Mouse (Mus musculus) kidney, embryonic 14.5 days (tissue): ENCODE results near the gene Chaf1a. TPM values are rescaled to one million over a fixed set of nuclear protein-coding genes. Genes with fewer than 3 reads are reported as not detected.
A peak's percentile ranks its signal among the peaks of the same experiment; 100 is the strongest.

Experiments
- ATAC-seq: fragments of 200-750 bp; cut with Nextera tagmentation; 2 replicates; pipeline ENCODE4 v1.8.0; 2017; ENCODE audit warnings: moderate number of reproducible peaks, mild to moderate bottlenecking, moderate TSS enrichment, moderate library complexity; ENCODE audit not compliant: low FRiP score, low TSS enrichment
- H3K27ac ChIP-seq: fragments of 300-500 bp; sonication (generic); 2 replicates; pipeline ENCODE4 v1.5.1; 2014; ENCODE audit warnings: low read depth, mild to moderate bottlenecking, low read length, moderate library complexity, mixed read lengths
- H3K27me3 ChIP-seq: fragments of 300-500 bp; sonication (generic); 2 replicates; pipeline ENCODE4 v1.6.1; 2014; ENCODE audit warnings: mild to moderate bottlenecking, low read length; ENCODE audit not compliant: control insufficient read depth, insufficient read depth
- H3K36me3 ChIP-seq: fragments of 300-500 bp; sonication (generic); 2 replicates; pipeline ENCODE4 v1.6.1; 2014; ENCODE audit warnings: low read length, mixed read lengths; ENCODE audit not compliant: control insufficient read depth, insufficient read depth
- H3K4me1 ChIP-seq: fragments of 300-500 bp; sonication (generic); 2 replicates; pipeline ENCODE4 v1.6.1; 2014; ENCODE audit warnings: low read length, mixed read lengths; ENCODE audit not compliant: control insufficient read depth, insufficient read depth
- H3K4me2 ChIP-seq: fragments of 300-500 bp; sonication (generic); replicated peaks from 2 replicates; pipeline ENCODE4 v1.6.1; 2014; ENCODE audit warnings: low read depth, mild to moderate bottlenecking, low read length
- H3K4me3 ChIP-seq: fragments of 300-500 bp; sonication (generic); 2 replicates; pipeline ENCODE4 v1.5.1; 2014; ENCODE audit warnings: mild to moderate bottlenecking, low read length
- H3K9ac ChIP-seq: fragments of 300-500 bp; sonication (generic); 2 replicates; pipeline ENCODE4 v1.6.1; 2014; ENCODE audit warnings: low read depth, mild to moderate bottlenecking, low read length, moderate library complexity
- H3K9me3 ChIP-seq: fragments of 300-500 bp; sonication (generic); 2 replicates; pipeline ENCODE4 v1.6.1; 2016; ENCODE audit warnings: low read length; ENCODE audit not compliant: control insufficient read depth
- WGBS: fragments of 180-500 bp; shearing (Covaris S2); extraction: QIAGEN DNeasy Blood & Tissue Kit; methylation state at CpG from one replicate; pipeline ENCODE4 v1.1.7; 2014; 5-methylcytosine and 5-hydroxymethylcytosine counted together
- polyA plus RNA-seq: library from polyadenylated mRNA; unstranded; fragments of >200 nt; fragmentation: Nextera tagmentation; extraction: Ambion mirVana; gene quantifications from 2 replicates; pipeline ENCODE4 v1.2.1, GENCODE M21; 2014

The Chaf1a gene
- polyA plus RNA-seq, 1 experiment from 2014 or later, result 25.4 TPM

DNA sequence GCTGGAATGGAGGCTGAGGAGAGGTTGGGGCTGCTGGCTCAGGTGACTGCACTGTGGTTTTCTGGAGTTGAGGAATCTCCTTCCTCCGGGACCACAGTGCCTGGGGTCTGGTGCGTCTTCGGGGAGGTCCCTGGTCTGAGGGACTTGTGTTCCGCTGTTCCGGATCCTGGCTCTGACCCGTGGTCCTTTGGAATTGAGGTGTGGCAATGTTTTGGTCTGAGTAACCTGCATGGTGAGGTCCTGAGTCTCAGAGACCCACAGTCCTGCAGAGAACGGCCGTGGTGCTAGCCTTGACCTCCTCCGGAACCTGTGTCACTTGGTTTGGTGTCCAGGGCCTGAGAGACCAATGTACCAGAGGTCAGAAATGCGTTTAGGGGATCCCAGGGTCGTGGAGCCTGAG lies 39.7 kb downstream of the Chaf1a start:
- Histone ChIP-seq H3K27ac (no peak overlapping the region), H3K27me3 (no peaks in the 10 kb centered on the region), H3K4me1 (peaks cover 20% of the 10 kb centered on the region), H3K9ac (peak overlapping the region; percentile 85), H3K9me3 (no peaks in the 10 kb centered on the region), H3K36me3 (peaks cover 15% of the 10 kb centered on the region; the same call in 1 of the 2 replicates), H3K4me3 (peak overlapping the region; percentile 90), H3K4me2 (peak overlapping the region; percentile 97)
- under 1% methylated on average over 10 of the region's 11 CpGs for WGBS
- no peak; the same call in 1 of the 2 replicates for ATAC-seq

DNA sequence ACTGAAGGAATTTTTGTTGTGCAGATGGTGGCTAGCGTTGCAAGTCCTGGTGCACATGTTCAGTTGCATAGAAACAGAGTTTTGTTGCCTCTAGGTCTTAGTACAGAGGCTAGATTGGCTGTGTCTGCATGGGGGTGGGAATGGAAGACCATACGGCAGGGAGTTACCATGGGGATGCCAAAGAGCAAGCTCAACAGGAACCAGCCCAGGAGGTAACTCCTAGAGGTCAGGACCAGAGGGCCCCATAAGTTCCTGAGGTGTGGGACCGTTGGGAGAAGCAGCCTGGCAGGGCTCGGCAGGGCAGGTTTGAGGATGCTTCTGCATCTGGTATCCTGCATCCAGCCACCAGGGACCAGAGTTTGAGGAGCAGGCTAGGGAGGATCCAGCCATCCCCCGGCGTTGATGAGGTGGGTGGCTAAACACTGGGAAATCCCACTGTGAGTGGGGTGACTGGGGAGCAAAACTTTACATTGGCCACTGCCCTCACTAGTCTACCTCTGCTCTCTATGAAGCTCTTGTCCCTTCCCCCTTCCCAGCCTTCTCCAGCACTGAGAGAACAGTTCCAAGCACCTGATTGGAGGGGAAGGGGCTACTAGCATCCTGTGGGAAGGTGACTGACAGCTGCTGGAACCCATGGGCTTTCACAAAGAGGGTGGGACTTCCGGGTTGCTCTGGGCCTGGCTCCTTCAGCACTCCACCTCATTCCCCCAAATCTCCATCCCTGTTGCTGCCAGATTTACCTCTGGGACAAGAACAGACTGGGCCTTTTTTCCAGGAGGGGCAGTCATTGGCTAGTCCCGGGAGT lies 40.7 kb downstream of the Chaf1a start:
- Histone ChIP-seq H3K9ac (peak overlapping the region; percentile 85), H3K4me3 (peak overlapping the region; percentile 90), H3K36me3 (peaks cover 21% of the 10 kb centered on the region; the same call in 1 of the 2 replicates), H3K27me3 (no peaks in the 10 kb centered on the region), H3K4me1 (peaks cover 16% of the 10 kb centered on the region), H3K9me3 (no peaks in the 10 kb centered on the region), H3K4me2 (peak overlapping the region; percentile 97), H3K27ac (no peak overlapping the region)
- ATAC-seq, result peak; percentile 45
- WGBS, result 6% methylated on average over 8 of the region's 8 CpGs

DNA sequence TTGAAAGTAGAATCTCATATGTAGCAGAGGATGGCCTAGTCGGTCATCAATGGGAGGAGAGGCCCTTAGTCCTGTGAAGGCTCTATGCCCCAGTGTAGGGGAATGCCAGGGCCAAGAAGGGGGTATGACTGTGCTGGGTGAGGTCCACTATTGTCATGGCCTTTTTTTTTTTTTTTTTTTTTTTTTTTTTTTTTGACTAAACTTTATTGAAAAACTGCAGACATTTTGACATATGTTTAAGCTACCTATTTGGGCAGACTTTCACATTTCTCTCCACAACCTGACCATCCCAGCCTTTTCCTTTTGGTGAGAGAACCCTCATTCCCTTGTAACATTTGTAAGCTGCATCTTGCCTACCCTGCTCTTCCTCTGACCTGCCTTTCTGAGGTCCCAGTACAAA lies 52.1 kb downstream of the Chaf1a start:
- Histone ChIP-seq H3K27ac (no peak overlapping the region), H3K4me3 (no peak overlapping the region), H3K9me3 (no peaks in the 10 kb centered on the region), H3K27me3 (no peaks in the 10 kb centered on the region), H3K9ac (no peak overlapping the region), H3K36me3 (peaks cover 64% of the 10 kb centered on the region), H3K4me1 (no peaks in the 10 kb centered on the region), H3K4me2 (no peak overlapping the region)
- WGBS, result 60% methylated on average over 1 of the region's 1 CpGs
- no peak for ATAC-seq

DNA sequence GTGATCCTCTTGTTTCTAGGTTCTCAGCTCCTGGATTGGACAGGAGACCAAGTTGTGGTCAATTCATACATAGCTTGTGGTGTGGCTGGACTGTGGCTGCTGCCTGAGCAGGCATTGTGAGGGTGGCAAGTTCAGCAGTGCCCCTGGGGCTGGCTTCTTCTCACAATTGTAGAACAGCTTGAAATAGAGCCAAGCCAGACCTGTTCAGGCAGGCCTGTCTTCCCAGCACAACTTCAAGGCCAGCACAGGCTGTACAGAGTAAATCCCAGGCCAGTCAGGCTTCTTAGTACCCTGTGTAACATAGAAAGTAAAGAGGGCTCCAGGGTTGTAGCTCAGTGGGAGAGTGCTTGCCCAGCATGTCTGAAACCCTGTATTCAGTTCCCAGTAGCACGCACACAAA lies 52.6 kb downstream of the Chaf1a start:
- H3K4me2 ChIP-seq, result no peak overlapping the region
- no peak overlapping the region for H3K9ac ChIP-seq
- H3K27ac ChIP-seq, result no peak overlapping the region
- H3K27me3 ChIP-seq, result no peaks in the 10 kb centered on the region
- peaks cover 65% of the 10 kb centered on the region for H3K36me3 ChIP-seq
- H3K4me1 ChIP-seq, result no peaks in the 10 kb centered on the region
- ATAC-seq, result no peak
- H3K4me3 ChIP-seq, result no peak overlapping the region
- no peaks in the 10 kb centered on the region for H3K9me3 ChIP-seq
- 96% methylated on average over 1 of the region's 1 CpGs for WGBS

DNA sequence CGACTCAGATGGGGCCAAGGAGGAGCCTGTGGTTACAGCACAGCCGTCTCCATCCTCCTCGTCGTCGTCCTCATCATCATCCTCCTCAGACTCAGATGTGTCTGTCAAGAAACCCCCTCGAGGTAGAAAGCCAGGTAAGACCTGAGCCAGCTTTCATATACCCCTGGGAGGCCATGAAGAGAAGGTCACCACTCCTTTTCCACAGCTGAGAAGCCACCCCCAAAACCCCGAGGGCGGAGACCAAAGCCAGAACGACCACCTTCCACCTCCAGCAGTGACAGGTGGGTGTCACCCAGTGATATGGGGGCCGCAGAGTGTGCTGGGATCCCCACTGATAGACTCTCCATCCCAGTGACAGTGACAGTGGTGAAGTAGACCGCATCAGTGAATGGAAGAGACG lies 56.6 kb downstream of the Chaf1a start:
- H3K27ac ChIP-seq, result no peak overlapping the region
- H3K4me1 ChIP-seq, result no peaks in the 10 kb centered on the region
- 93% methylated on average over 12 of the region's 12 CpGs for WGBS
- no peaks in the 10 kb centered on the region for H3K27me3 ChIP-seq
- no peak overlapping the region for H3K9ac ChIP-seq
- H3K4me2 ChIP-seq, result no peak overlapping the region
- H3K36me3 ChIP-seq, result peaks cover 78% of the 10 kb centered on the region
- H3K4me3 ChIP-seq, result no peak overlapping the region
- ATAC-seq, result no peak
- H3K9me3 ChIP-seq, result no peaks in the 10 kb centered on the region

DNA sequence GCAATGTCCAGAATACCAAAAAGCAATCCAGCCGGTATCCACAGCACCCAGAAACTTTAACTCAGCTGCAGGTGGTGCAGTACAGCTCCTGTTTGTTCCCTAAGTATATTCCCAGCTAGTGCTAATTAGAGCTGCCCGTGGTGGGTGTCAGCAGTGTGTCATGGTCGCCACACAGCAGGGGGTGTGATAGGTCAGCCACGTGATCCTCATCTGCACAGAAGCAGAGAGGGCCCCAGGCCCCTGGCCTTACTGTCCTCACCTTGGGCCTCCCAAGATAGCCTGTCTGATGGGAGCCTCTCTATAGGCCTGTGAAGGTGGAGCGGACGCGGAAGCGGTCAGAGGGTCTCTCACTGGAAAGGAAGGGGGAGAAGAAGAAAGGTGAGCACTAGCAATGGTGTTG lies 57.9 kb downstream of the Chaf1a start:
- H3K4me2 ChIP-seq, result no peak overlapping the region
- no peak overlapping the region for H3K4me3 ChIP-seq
- H3K9me3 ChIP-seq, result no peaks in the 10 kb centered on the region
- no peak overlapping the region for H3K9ac ChIP-seq
- H3K27me3 ChIP-seq, result no peaks in the 10 kb centered on the region
- 89% methylated on average over 8 of the region's 8 CpGs for WGBS
- H3K4me1 ChIP-seq, result no peaks in the 10 kb centered on the region
- no peak overlapping the region for H3K27ac ChIP-seq
- ATAC-seq, result no peak
- H3K36me3 ChIP-seq, result peaks cover 85% of the 10 kb centered on the region

DNA sequence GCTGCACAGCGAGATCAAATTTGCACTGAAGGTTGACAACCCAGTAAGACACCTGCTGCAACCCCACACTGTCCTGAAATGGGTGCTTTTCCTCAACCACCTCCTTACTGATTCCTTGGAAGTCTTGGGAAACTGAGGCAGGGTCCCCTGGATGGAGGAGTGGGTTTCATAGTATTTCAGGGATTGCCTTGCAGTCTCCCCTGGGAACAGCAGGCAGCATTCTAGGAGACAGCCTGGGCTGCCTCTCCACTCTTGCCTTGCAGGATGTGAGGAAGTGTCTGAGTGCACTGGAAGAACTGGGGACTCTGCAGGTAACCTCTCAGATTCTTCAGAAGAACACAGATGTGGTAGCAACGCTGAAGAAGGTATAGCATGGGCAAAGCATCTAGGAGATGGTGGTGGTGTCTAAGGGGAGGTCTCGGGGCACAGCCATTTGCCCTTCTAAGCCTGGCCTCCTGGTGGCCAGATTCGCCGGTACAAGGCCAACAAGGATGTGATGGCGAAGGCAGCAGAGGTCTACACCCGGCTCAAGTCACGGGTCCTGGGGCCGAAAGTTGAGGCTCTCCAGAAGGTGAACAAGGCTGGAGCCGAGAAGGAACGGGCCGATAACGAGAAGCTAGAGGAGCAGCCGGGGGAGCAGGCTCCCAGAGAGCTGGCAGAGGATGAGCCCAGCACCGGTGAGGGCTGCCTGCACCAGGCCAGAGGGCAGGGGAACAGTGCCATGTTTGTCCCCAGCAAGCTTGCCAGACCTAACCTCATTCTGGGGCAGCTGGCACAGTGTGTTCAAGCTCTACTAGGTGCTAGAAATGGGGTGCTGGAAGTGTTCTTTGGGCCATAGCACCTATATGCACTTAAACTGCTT lies 58.7 kb downstream of the Chaf1a start:
- Histone ChIP-seq H3K36me3 (peaks cover 85% of the 10 kb centered on the region), H3K9me3 (no peaks in the 10 kb centered on the region), H3K4me1 (no peaks in the 10 kb centered on the region), H3K4me3 (no peak overlapping the region), H3K9ac (no peak overlapping the region), H3K27me3 (no peaks in the 10 kb centered on the region), H3K27ac (no peak overlapping the region), H3K4me2 (no peak overlapping the region)
- ATAC-seq, result no peak
- WGBS, result 92% methylated on average over 15 of the region's 15 CpGs

- no peak overlapping the region for H3K4me3 ChIP-seq
- 94% methylated on average over 3 of the region's 3 CpGs for WGBS
- no peak overlapping the region for H3K27ac ChIP-seq
- no peak for ATAC-seq
- peaks cover 78% of the 10 kb centered on the region for H3K36me3 ChIP-seq
- no peaks in the 10 kb centered on the region for H3K4me1 ChIP-seq
- H3K9ac ChIP-seq, result no peak overlapping the region
- H3K4me2 ChIP-seq, result no peak overlapping the region
- no peaks in the 10 kb centered on the region for H3K9me3 ChIP-seq
- no peaks in the 10 kb centered on the region for H3K27me3 ChIP-seq
These were observed 60.6 kb downstream of the Chaf1a start for GRCm38 (mm10) chr17:56100811-56101210.

GRCm38 (mm10) chr17:56102158-56102557 lies 61.9 kb downstream of the Chaf1a start:
- no peak overlapping the region for H3K4me2 ChIP-seq
- WGBS, result 92% methylated on average over 5 of the region's 5 CpGs
- no peak overlapping the region for H3K9ac ChIP-seq
- no peaks in the 10 kb centered on the region for H3K4me1 ChIP-seq
- H3K27ac ChIP-seq, result no peak overlapping the region
- no peak overlapping the region for H3K4me3 ChIP-seq
- no peaks in the 10 kb centered on the region for H3K9me3 ChIP-seq
- no peak for ATAC-seq
- H3K36me3 ChIP-seq, result peaks cover 64% of the 10 kb centered on the region
- H3K27me3 ChIP-seq, result no peaks in the 10 kb centered on the region
